Mouse (Mus musculus) myocyte (in vitro differentiated cells): ENCODE measurements around the gene Atg4a-ps.

Experiments
- CEBPB ChIP-seq: IDR thresholded peaks from 2 replicates; pipeline ENCODE4 v1.6.1; 2011; ENCODE audit warnings: mild to moderate bottlenecking, moderate library complexity; ENCODE audit not compliant: poor library complexity, insufficient read depth, severe bottlenecking
- E2F4 ChIP-seq: IDR thresholded peaks from one replicate; pipeline ENCODE4 v1.6.1; 2011; ENCODE audit warnings: mild to moderate bottlenecking, control low read depth, moderate library complexity; ENCODE audit not compliant: insufficient read depth
- MAX ChIP-seq: IDR thresholded peaks from one replicate; pipeline ENCODE4 v1.6.1; 2011; ENCODE audit warnings: low read depth, mild to moderate bottlenecking, control low read depth
- MYOD1 ChIP-seq, 3 experiments: IDR thresholded peaks; one replicate each; pipeline ENCODE4 v1.6.1; 2011; ENCODE audit warnings: control low read depth in 2 of 3, low read depth in 2 of 3, mild to moderate bottlenecking in 2 of 3, moderate library complexity in 1 of 3; ENCODE audit not compliant: insufficient read length in 2 of 3, control insufficient read depth in 1 of 3
- POLR2A ChIP-seq: IDR thresholded peaks from one replicate; pipeline ENCODE4 v1.6.1; 2011; ENCODE audit warnings: low read depth, mild to moderate bottlenecking, control low read depth, moderate library complexity; ENCODE audit not compliant: insufficient read length
- POLR2AphosphoS2 ChIP-seq: IDR thresholded peaks from one replicate; pipeline ENCODE4 v1.6.1; 2011; ENCODE audit warnings: low read depth, control low read depth; ENCODE audit not compliant: insufficient read length
- REST ChIP-seq: IDR thresholded peaks from one replicate; pipeline ENCODE4 v1.6.1; 2011; ENCODE audit warnings: mild to moderate bottlenecking, control low read depth, moderate library complexity; ENCODE audit not compliant: insufficient read depth, insufficient read length
- SRF ChIP-seq: IDR thresholded peaks from one replicate; pipeline ENCODE4 v1.6.1; 2011; ENCODE audit warnings: low read depth; ENCODE audit not compliant: control insufficient read depth, insufficient read length
- TCF12 ChIP-seq: IDR thresholded peaks from one replicate; pipeline ENCODE4 v1.6.1; 2011; ENCODE audit warnings: mild to moderate bottlenecking, control low read depth; ENCODE audit not compliant: poor library complexity, insufficient read depth, severe bottlenecking
- USF1 ChIP-seq: IDR thresholded peaks from one replicate; pipeline ENCODE4 v1.6.1; 2011; ENCODE audit warnings: low read depth, mild to moderate bottlenecking, control low read depth, moderate library complexity

DNA sequence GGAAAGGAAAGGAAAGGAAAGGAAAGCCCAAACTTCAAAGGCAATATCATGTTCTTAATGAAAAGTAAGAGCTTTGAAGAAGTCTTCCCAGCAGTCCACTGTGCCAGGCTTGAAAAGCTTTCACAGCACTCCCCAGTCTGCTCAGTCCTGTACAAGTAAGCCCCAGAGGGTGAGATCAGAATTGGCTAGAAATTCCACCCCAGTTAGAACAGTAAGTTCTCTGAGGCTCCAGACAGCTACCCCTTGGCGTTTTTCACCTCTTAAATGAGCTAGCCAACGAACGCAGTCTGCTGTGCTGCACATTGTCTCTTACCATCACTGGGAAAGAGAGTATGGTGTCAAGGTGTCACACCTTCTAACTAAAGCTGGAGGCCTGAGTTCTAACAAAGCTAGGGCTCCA lies 18.2 kb downstream of the Atg4a-ps start:
- no peak for TF ChIP-seq POLR2AphosphoS2
- no peak for TF ChIP-seq E2F4
- TF ChIP-seq MAX = no peak
- TF ChIP-seq POLR2A = no peak
- TF ChIP-seq REST = no peak
- TF ChIP-seq USF1 = no peak
- TF ChIP-seq TCF12 = no peak
- no peak for TF ChIP-seq CEBPB
- no peak for TF ChIP-seq MYOD1 (IDR thresholded peaks at IDR 0.05; ENCODE audit: control insufficient read depth in 1 of 3, insufficient read length in 2 of 3, low read depth in 2 of 3)
- TF ChIP-seq SRF = no peak
